Mouse (Mus musculus) macrophage (primary cell): Measurements from ENCODE around the gene Klre1. TPM values are rescaled to one million over a fixed set of nuclear protein-coding genes. Genes with fewer than 3 reads are reported as not detected.
"Not testable (repeated sequence)": the region's sequence is repeated elsewhere in the genome, so short reads cannot be mapped to it uniquely, and the experiment has no call there.

ENCODE experiments used
- H3K27ac ChIP-seq: fragments of 350-480 bp; formaldehyde crosslinking; 2 replicates; pipeline ENCODE4 v1.9.0; 2021
- H3K36me3 ChIP-seq: fragments of 350-480 bp; formaldehyde crosslinking; 2 replicates; pipeline ENCODE4 v1.9.0; 2021; ENCODE audit errors: inconsistent target
- H3K4me3 ChIP-seq: fragments of 350-480 bp; formaldehyde crosslinking; 2 replicates; pipeline ENCODE4 v1.9.0; 2021; ENCODE audit errors: inconsistent target
- H3K79me2 ChIP-seq: fragments of 350-480 bp; formaldehyde crosslinking; 2 replicates; pipeline ENCODE4 v1.9.0; 2021; ENCODE audit errors: inconsistent target
- WGBS: methylation state at CpG from one replicate; pipeline ENCODE4 v1.1.7; 2026; ENCODE audit warnings: inconsistent platforms; ENCODE audit not compliant: missing documents; 5-methylcytosine and 5-hydroxymethylcytosine counted together
- polyA plus RNA-seq: library from polyadenylated mRNA; stranded (reverse); fragments of 250-400 nt; gene quantifications from 3 replicates; pipeline ENCODE4 v1.2.4, GENCODE M21; 2018; ENCODE audit warnings: inconsistent platforms

Gene Klre1
- polyA plus RNA-seq, 1 experiment from 2014 or later = not detected

GRCm38 (mm10) chr6:129557298-129558023 is 20.2 kb upstream of the Klre1 start:
- no peak overlapping the region for H3K4me3 ChIP-seq
- no peaks in the 10 kb centered on the region for H3K36me3 ChIP-seq
- no peaks in the 10 kb centered on the region for H3K79me2 ChIP-seq
- H3K27ac ChIP-seq = no peak overlapping the region

GRCm38 (mm10) chr6:129558946-129559640 is 18.6 kb upstream of the Klre1 start:
- 11% methylated on average over 12 of the region's 12 CpGs for WGBS
- Histone ChIP-seq H3K79me2 (no peaks in the 10 kb centered on the region), H3K36me3 (no peaks in the 10 kb centered on the region), H3K4me3 (no peak overlapping the region), H3K27ac (no peak overlapping the region)

GRCm38 (mm10) chr6:129559641-129560027 is 18.1 kb upstream of the Klre1 start:
- Histone ChIP-seq H3K4me3 (no peak overlapping the region), H3K36me3 (no peaks in the 10 kb centered on the region), H3K79me2 (no peaks in the 10 kb centered on the region), H3K27ac (no peak overlapping the region)
- WGBS = 74% methylated on average over 3 of the region's 4 CpGs

GRCm38 (mm10) chr6:129565257-129565656 is 12.4 kb upstream of the Klre1 start:
- Histone ChIP-seq H3K79me2 (no peaks in the 10 kb centered on the region), H3K27ac (no peak overlapping the region), H3K4me3 (no peak overlapping the region), H3K36me3 (no peaks in the 10 kb centered on the region)
- WGBS = 23% methylated on average over 2 of the region's 2 CpGs

- Histone ChIP-seq H3K36me3 (no peaks in the 10 kb centered on the region), H3K79me2 (no peaks in the 10 kb centered on the region), H3K4me3 (no peak overlapping the region), H3K27ac (no peak overlapping the region)
- WGBS = 23% methylated on average over 2 of the region's 2 CpGs
These were observed 2.4 kb upstream of the Klre1 start for GRCm38 (mm10) chr6:129575315-129575714.

- H3K36me3 ChIP-seq = no peaks in the 10 kb centered on the region
- no peak overlapping the region for H3K4me3 ChIP-seq
- no peaks in the 10 kb centered on the region for H3K79me2 ChIP-seq
- WGBS = 67% methylated on average over 4 of the region's 4 CpGs
- H3K27ac ChIP-seq = no peak overlapping the region
These were observed 3.6 kb downstream of the Klre1 start for GRCm38 (mm10) chr6:129581274-129581673.

GRCm38 (mm10) chr6:129581896-129582295 is 4.2 kb downstream of the Klre1 start:
- H3K79me2 ChIP-seq = no peaks in the 10 kb centered on the region
- no peak overlapping the region for H3K4me3 ChIP-seq
- 46% methylated on average over 4 of the region's 4 CpGs for WGBS
- no peak overlapping the region for H3K27ac ChIP-seq
- no peaks in the 10 kb centered on the region for H3K36me3 ChIP-seq

GRCm38 (mm10) chr6:129583014-129583413 is 5.3 kb downstream of the Klre1 start:
- Histone ChIP-seq H3K36me3 (no peaks in the 10 kb centered on the region), H3K79me2 (no peaks in the 10 kb centered on the region), H3K27ac (no peak overlapping the region), H3K4me3 (no peak overlapping the region)
- 63% methylated on average over 3 of the region's 3 CpGs for WGBS

- Histone ChIP-seq H3K36me3 (no peaks in the 10 kb centered on the region), H3K4me3 (no peak within 1 kb of the TSS), H3K27ac (no peak within 1 kb of the TSS), H3K79me2 (no peaks in the 10 kb centered on the region)
- WGBS = 3% methylated on average over 3 of the region's 3 CpGs
These were observed 13.8 kb downstream of the Klre1 start, which contains the start of gene Klrd1 for GRCm38 (mm10) chr6:129591508-129591907. Gene Klrd1, plus strand, starts transcription at chr6:129591782.

GRCm38 (mm10) chr6:129608372-129608771 is 30.7 kb downstream of the Klre1 start:
- Histone ChIP-seq H3K36me3 (no peaks in the 10 kb centered on the region), H3K4me3 (no peak overlapping the region), H3K79me2 (no peaks in the 10 kb centered on the region), H3K27ac (no peak overlapping the region)

GRCm38 (mm10) chr6:129623735-129624134 is 46.0 kb downstream of the Klre1 start, which contains the start of gene Klrk1:
Gene Klrk1, minus strand, starts transcription at chr6:129623864.
- Histone ChIP-seq H3K36me3 (no peaks in the 10 kb centered on the region), H3K4me3 (no peak within 1 kb of the TSS), H3K27ac (no peak within 1 kb of the TSS), H3K79me2 (no peaks in the 10 kb centered on the region)
- 7% methylated on average over 4 of the region's 4 CpGs for WGBS

GRCm38 (mm10) chr6:129631046-129631445 is 53.3 kb downstream of the Klre1 start:
- H3K79me2 ChIP-seq, H3K36me3 ChIP-seq, H3K4me3 ChIP-seq, H3K27ac ChIP-seq: not testable (repeated sequence)
- WGBS = 0% methylated on average over 1 of the region's 2 CpGs

Other genes with a start within 250 kb of the Klre1 start
- gene 4922502D21Rik, start 246.1 kb upstream of the Klre1 start, polyA plus RNA-seq = not detected in 3 replicates
- 168 to 417 TPM (median 176 TPM) in 3 replicates for gene Clec12a, start 235.2 kb upstream of the Klre1 start, polyA plus RNA-seq
- gene Clec12b, start 192.0 kb upstream of the Klre1 start, polyA plus RNA-seq = not detected in 3 replicates
- 0.93 to 5.0 TPM (median 1.5 TPM) in 3 replicates for gene Clec1b, start 180.6 kb upstream of the Klre1 start, polyA plus RNA-seq
- 0.48 to 1.2 TPM in 2 of 3 replicates, not detected in the other for gene Clec9a, start 169.0 kb upstream of the Klre1 start, polyA plus RNA-seq
- gene Clec1a, start 125.9 kb upstream of the Klre1 start, polyA plus RNA-seq = 0.12 to 0.80 TPM (median 0.65 TPM) in 3 replicates
- 0.28 to 0.32 TPM (median 0.30 TPM) in 3 replicates for gene Olr1, start 70.7 kb upstream of the Klre1 start, polyA plus RNA-seq
- gene Tmem52b, start 65.3 kb upstream of the Klre1 start, polyA plus RNA-seq = not detected in 3 replicates
- 89.2 to 276 TPM (median 184 TPM) in 3 replicates for gene Gabarapl1, start 44.7 kb upstream of the Klre1 start, polyA plus RNA-seq
- 0.64 to 1.4 TPM (median 0.66 TPM) in 3 replicates for gene Klrd1, start 13.9 kb downstream of the Klre1 start, polyA plus RNA-seq
- 0.21 to 2.0 TPM (median 1.7 TPM) in 3 replicates for gene Klrk1, start 46.0 kb downstream of the Klre1 start, polyA plus RNA-seq
- not detected in 3 replicates for gene Klrc3, start 65.4 kb downstream of the Klre1 start, polyA plus RNA-seq
- not detected in 3 replicates for gene Klrc2, start 82.8 kb downstream of the Klre1 start, polyA plus RNA-seq
- 0.07 TPM in 1 of 3 replicates, not detected in the others for gene Klrc1, start 101.1 kb downstream of the Klre1 start, polyA plus RNA-seq
- gene Klri1, start 139.2 kb downstream of the Klre1 start, polyA plus RNA-seq = not detected in 3 replicates
- gene Klri2, start 162.6 kb downstream of the Klre1 start, polyA plus RNA-seq = 0.07 TPM in 1 of 3 replicates, not detected in the others
- not detected in 3 replicates for gene Gm156, start 206.4 kb downstream of the Klre1 start, polyA plus RNA-seq